Mouse (Mus musculus) spleen, adult 2 months (tissue): ENCODE results near the gene Akr1c20. TPM values are rescaled to one million over a fixed set of nuclear protein-coding genes. Genes with fewer than 3 reads are reported as not detected.

Source experiments
- DNase-seq, 2 experiments: peaks; one replicate each; pipeline versions ENCODE4 v3.0.0 to v3.0.0-alpha.2; 2012 to 2021; ENCODE audit warnings: low spot score in 2 of 2, low read depth in 1 of 2
- H3K27ac ChIP-seq: fragments of 200-500 bp; 2 replicates; pipeline ENCODE4 v1.5.1; 2012; ENCODE audit warnings: low read length, inconsistent platforms; ENCODE audit not compliant: insufficient read depth
- H3K27me3 ChIP-seq: fragments of 200-500 bp; 2 replicates; pipeline ENCODE4 v1.6.1; 2012; ENCODE audit warnings: mild to moderate bottlenecking, moderate library complexity, low read length, inconsistent platforms; ENCODE audit not compliant: control insufficient read depth, insufficient read depth
- H3K36me3 ChIP-seq: fragments of 200-500 bp; 2 replicates; pipeline ENCODE4 v1.6.1; 2012; ENCODE audit warnings: mild to moderate bottlenecking, low read length, inconsistent platforms; ENCODE audit not compliant: control insufficient read depth, insufficient read depth
- H3K4me1 ChIP-seq: fragments of 200-500 bp; 2 replicates; pipeline ENCODE4 v1.6.1; 2011; ENCODE audit warnings: inconsistent platforms; ENCODE audit not compliant: control insufficient read depth, insufficient read depth, insufficient read length
- H3K4me3 ChIP-seq: fragments of 200-500 bp; 2 replicates; pipeline ENCODE4 v1.5.1; 2011; ENCODE audit warnings: mild to moderate bottlenecking, inconsistent platforms; ENCODE audit not compliant: insufficient read depth, insufficient read length; ENCODE audit errors: extremely low read depth
- CTCF ChIP-seq: fragments of 200-500 bp; IDR thresholded peaks from 2 replicates; pipeline ENCODE4 v1.5.1; 2011; ENCODE audit warnings: mild to moderate bottlenecking, inconsistent platforms; ENCODE audit not compliant: insufficient read depth, insufficient read length, insufficient replicate concordance; ENCODE audit errors: extremely low read depth
- POLR2A ChIP-seq: fragments of 200-500 bp; IDR thresholded peaks from 2 replicates; pipeline ENCODE4 v1.6.1; 2011; ENCODE audit warnings: low read depth, low read length, inconsistent platforms
- WGBS: fragments of 180-500 bp; shearing (Covaris S2); methylation state at CpG from one replicate; pipeline ENCODE4 v1.1.7; 2018; 5-methylcytosine and 5-hydroxymethylcytosine counted together
- polyA plus RNA-seq: library from polyadenylated mRNA; depleted of rRNA; stranded (reverse); fragments of >200 nt; gene quantifications from 2 replicates; pipeline ENCODE4 v1.2.3, GENCODE M21; 2012; rRNA removed

The Akr1c20 gene
- polyA plus RNA-seq: not detected in 2 replicates

DNA sequence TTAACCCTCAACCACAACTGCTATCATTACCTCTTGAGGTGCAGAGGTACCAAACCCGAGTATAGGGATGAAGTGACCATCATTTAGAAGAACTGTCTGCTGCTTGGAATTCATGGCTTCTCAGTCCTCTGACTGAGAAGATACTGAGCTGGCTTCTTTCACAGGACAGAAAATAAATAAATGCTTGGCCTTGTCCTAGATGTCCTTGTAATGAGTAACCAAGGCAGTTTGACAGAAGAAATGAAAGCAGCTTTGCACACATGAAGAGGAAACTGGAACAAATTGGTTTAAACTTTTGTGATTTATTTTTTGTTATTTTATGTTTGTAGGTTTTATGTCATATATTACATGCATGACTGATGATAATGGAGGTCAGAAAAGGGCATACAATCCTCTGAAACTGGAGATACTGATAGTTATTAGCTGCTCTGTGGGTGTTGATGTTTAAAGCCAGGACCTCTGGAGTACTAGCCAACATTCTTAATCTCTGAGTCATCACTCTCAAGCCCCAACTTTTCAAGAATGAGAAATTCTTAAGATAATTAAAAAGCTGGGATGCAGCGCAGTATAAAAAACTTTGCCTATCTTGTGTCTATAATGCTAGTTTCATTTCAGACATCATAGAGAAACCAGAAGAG is at the start of gene Akr1c20:
Akr1c20 (minus strand) TSS at position 145 of the 638 bp plus-strand sequence.
- Histone ChIP-seq H3K27ac (no peak within 1 kb of the TSS), H3K27me3 (no peaks in the 10 kb centered on the region), H3K4me3 (no peak within 1 kb of the TSS), H3K4me1 (no peaks in the 10 kb centered on the region), H3K36me3 (no peaks in the 10 kb centered on the region)
- 87% methylated on average over 2 of the region's 2 CpGs for WGBS
- no peak for TF ChIP-seq POLR2A
- no peak for TF ChIP-seq CTCF
- no peak for DNase-seq

DNA sequence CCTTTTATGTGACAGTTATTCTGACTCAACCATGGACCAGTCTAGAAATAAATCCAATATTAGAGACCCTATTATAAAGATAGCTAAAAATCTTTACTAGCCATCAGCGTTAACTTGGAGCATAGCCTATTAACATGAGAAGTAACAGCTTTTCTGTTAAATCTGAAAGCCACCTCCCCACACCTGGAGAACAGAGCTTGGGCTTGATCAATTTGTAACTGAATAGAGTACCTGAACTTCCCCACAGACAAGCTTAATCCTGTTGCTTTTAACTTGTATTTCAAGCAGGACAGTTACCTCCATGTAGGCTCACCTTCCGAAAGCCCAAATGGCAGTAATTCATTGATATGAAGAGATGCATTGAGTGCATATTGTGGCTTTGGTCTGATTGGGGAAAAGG is 42.9 kb upstream of the Akr1c20 start:
- WGBS: 81% methylated on average over 2 of the region's 2 CpGs
- H3K27me3 ChIP-seq: no peaks in the 10 kb centered on the region
- H3K4me3 ChIP-seq: no peak overlapping the region
- no peak for DNase-seq
- TF ChIP-seq POLR2A (no peak), CTCF (no peak)
- no peak overlapping the region for H3K27ac ChIP-seq
- H3K4me1 ChIP-seq: no peaks in the 10 kb centered on the region
- H3K36me3 ChIP-seq: no peaks in the 10 kb centered on the region

DNA sequence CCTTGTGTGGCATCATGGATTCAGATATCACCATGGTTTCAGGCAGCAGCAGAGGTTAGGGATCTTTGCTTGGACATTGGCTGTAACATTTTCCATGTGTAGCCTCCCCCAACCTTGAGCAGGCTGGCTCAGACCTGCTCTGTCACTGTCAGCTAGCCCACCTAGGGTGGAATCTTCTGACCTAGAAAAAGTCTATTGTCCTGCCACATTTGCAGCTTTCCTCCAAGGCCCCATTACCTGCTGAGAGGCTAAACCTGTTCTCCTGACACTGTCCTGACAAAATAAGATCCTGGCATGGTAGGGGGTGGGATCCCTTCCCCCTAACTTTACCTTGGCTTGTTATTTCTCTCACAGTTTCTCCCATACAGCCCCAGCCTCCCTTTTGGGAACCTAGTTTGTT is 37.4 kb upstream of the Akr1c20 start:
- no peak for TF ChIP-seq POLR2A
- TF ChIP-seq CTCF: no peak
- Histone ChIP-seq H3K27me3 (no peaks in the 10 kb centered on the region), H3K36me3 (no peaks in the 10 kb centered on the region), H3K4me3 (no peak overlapping the region), H3K4me1 (no peaks in the 10 kb centered on the region), H3K27ac (no peak overlapping the region)
- no peak for DNase-seq

DNA sequence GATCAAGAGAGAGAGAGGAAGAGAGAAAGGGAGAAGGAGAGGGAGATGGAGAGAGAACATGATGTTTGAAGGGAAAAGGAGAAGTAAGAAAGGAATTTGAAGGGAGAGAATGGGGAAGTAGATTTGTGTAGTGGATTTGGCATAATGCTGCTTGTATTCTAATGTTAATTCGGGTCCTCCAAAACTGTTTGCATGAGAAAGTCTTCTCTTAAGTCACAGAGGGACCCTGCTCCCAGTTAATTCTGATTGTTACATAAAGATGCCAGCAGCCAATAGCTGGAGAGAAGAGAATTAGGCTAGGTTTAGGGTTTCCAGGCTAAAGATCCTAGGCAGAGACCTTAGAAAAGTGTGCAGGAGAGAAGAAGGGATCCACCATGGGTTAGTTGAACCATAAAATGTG is 36.0 kb upstream of the Akr1c20 start:
- Histone ChIP-seq H3K27me3 (no peaks in the 10 kb centered on the region), H3K4me1 (no peaks in the 10 kb centered on the region), H3K27ac (no peak overlapping the region), H3K36me3 (no peaks in the 10 kb centered on the region), H3K4me3 (no peak overlapping the region)
- WGBS: 72% methylated on average over 1 of the region's 1 CpGs
- TF ChIP-seq CTCF: no peak
- TF ChIP-seq POLR2A: no peak
- no peak for DNase-seq

DNA sequence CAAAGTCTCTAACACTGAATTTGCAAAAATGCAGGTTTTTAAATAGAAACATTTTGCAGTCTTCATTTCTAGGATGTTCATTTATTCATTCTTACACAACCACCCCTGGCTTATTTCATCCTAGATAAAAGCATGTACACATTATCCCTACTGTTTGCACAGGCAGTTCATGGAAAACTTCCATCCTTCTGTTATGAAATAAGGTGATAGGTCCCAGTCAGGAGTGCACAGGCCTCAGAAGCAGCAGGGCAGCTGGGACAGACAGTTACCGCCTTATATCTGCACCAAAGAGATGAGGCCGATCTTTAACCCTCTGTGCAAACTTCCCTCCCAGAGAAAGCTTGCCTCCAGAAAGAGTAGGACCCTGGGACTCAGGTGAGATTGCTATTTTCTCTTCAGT is 8.3 kb downstream of the Akr1c20 start:
- 85% methylated on average over 2 of the region's 2 CpGs for WGBS
- DNase-seq: no peak
- H3K27me3 ChIP-seq: no peaks in the 10 kb centered on the region
- no peak for TF ChIP-seq POLR2A
- TF ChIP-seq CTCF: no peak
- H3K27ac ChIP-seq: no peak overlapping the region
- no peaks in the 10 kb centered on the region for H3K4me1 ChIP-seq
- H3K4me3 ChIP-seq: no peak overlapping the region
- H3K36me3 ChIP-seq: no peaks in the 10 kb centered on the region

DNA sequence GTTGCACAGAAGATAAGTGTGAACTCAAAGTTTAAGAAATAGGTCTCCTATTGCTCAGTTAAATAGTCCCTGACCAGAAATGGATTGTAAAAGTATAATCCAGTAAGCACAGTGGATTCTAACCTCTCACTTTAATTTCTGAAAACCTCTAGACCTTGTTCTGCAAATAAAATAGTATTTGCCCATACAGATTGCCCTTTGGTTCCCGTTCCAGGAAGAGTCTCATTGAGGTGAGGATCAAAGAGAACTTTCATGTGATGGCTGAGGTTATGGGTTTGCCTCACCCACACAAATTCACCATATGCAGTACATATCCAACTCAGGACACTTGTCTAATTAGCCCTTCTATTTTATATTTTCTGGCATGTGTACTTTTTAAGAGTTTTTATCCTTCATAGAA is 55.2 kb downstream of the Akr1c20 start:
- Histone ChIP-seq H3K4me1 (no peaks in the 10 kb centered on the region), H3K27me3 (no peaks in the 10 kb centered on the region), H3K4me3 (no peak overlapping the region), H3K36me3 (no peaks in the 10 kb centered on the region), H3K27ac (no peak overlapping the region)
- WGBS: 67% methylated on average over 1 of the region's 1 CpGs
- DNase-seq: no peak
- TF ChIP-seq POLR2A (no peak), CTCF (no peak)

DNA sequence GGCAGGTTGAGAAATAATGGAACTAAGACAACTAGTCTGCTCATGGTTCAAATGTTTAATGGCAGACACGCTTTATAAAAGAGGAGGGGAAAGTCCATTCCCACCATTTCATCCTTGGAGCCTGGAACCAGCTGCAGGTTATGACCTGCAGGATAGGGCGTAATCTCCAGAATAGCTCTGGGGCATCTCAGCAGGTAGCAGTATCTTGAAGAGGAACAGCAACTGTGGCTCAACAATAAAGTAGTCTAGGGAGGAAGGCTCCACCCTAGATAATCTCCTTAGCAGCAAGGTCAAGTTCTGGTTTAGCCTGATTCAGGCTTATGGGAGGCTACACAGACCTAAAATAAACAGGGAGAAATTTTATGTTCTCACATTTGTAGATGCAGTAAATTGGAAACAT is 57.5 kb downstream of the Akr1c20 start:
- Histone ChIP-seq H3K4me3 (no peak overlapping the region), H3K36me3 (no peaks in the 10 kb centered on the region), H3K27ac (no peak overlapping the region), H3K4me1 (no peaks in the 10 kb centered on the region), H3K27me3 (no peaks in the 10 kb centered on the region)
- 90% methylated on average over 2 of the region's 2 CpGs for WGBS
- TF ChIP-seq CTCF: no peak
- no peak for TF ChIP-seq POLR2A
- no peak for DNase-seq

Other genes starting within 250 kb of the Akr1c20 start
- gene Akr1c12, start 243.9 kb downstream of the Akr1c20 start, polyA plus RNA-seq: 0.26 and 0.56 TPM in 2 replicates
- not detected in 2 replicates for gene Akr1c6, start 89.0 kb downstream of the Akr1c20 start, polyA plus RNA-seq
- not detected in 2 replicates for gene Akr1c21, start 50.7 kb upstream of the Akr1c20 start, polyA plus RNA-seq
- gene Akr1e1, start 85.8 kb upstream of the Akr1c20 start, polyA plus RNA-seq: 0.20 and 0.40 TPM in 2 replicates